Mouse (Mus musculus) lung, postnatal 0 days (tissue): Measurements from ENCODE around the gene Nkain2.

ENCODE experiments used
- CTCF ChIP-seq: IDR thresholded peaks from 2 replicates; pipeline ENCODE4 v1.5.1; 2016; ENCODE audit warnings: antibody characterized with exemption, mild to moderate bottlenecking
- EP300 ChIP-seq: IDR thresholded peaks from 2 replicates; pipeline ENCODE4 v1.6.1; 2016; ENCODE audit warnings: antibody characterized with exemption, mild to moderate bottlenecking, control low read depth

DNA sequence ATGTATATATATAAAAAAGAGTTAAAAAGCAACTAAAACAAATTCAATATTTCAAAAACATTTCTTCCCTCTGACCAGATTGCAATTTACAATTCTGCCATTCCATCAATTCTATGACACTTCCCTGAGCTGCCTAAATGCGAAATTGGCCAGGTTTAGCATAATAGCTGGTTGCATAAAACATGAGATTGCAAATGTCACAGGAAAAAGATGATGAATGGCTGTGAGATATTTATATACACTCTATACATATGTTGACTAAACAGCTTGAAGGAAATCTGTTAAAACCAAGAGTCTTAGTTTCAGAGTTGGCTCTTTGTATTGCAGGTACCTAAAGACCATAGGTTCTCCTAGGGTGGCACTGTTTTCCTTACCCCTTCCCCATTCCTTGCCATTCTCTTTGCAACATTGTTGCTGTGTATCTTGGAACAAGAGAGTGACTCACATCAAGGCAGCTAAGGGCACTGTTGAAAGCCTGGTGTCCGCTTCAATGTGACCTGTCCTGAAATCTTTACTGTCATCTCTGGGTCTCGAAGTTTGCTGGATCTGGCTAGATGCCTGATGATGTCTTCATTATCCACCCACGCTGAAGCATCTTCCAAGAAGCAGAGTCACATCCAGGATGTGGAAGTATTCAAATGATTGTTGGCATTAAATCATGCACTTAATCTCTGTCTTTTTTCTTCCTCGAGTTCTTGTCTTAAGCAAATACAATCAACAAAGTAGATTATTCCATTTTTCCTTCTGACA lies 837.5 kb downstream of the Nkain2 start:
- no peak for TF ChIP-seq CTCF
- TF ChIP-seq EP300, result no peak
